Mouse (Mus musculus) forebrain, embryonic 14.5 days (tissue): ENCODE measurements at regions not wholly inside any gene's neighbourhood (a gene's known extent, or its start where the extent isn't known, plus 50 kb on each side); places are given as distances from the start of the nearest gene placed in this dataset.

ENCODE experiments used
- ATAC-seq: fragments of 200-750 bp; cut with Nextera tagmentation; 2 replicates; pipeline ENCODE4 v1.8.0; 2017; ENCODE audit warnings: mild to moderate bottlenecking, moderate library complexity
- DNase-seq: peaks from one replicate; pipeline ENCODE4 v3.0.0-alpha.2; 2015; ENCODE audit warnings: low spot score
- H3K27ac ChIP-seq: fragments of 300-500 bp; sonication (generic); 2 replicates; pipeline ENCODE4 v1.5.1; 2014; ENCODE audit warnings: low read depth, mild to moderate bottlenecking, control low read depth, low read length, moderate library complexity
- H3K27me3 ChIP-seq: fragments of 300-500 bp; sonication (generic); replicated peaks from 2 replicates; pipeline ENCODE4 v1.6.1; 2014; ENCODE audit warnings: low read length, control low read depth, mixed read lengths; ENCODE audit not compliant: control insufficient read depth, insufficient read depth
- H3K36me3 ChIP-seq: fragments of 300-500 bp; sonication (generic); 2 replicates; pipeline ENCODE4 v1.6.1; 2014; ENCODE audit warnings: low read length, control low read depth; ENCODE audit not compliant: control insufficient read depth, insufficient read depth
- H3K4me1 ChIP-seq: fragments of 300-500 bp; sonication (generic); 2 replicates; pipeline ENCODE4 v1.6.1; 2014; ENCODE audit warnings: antibody characterized with exemption, low read length, control low read depth; ENCODE audit not compliant: control insufficient read depth, insufficient read depth
- H3K4me2 ChIP-seq: fragments of 300-500 bp; sonication (generic); 2 replicates; pipeline ENCODE4 v1.6.1; 2014; ENCODE audit warnings: mild to moderate bottlenecking, control low read depth, low read length
- H3K4me3 ChIP-seq: fragments of 300-500 bp; sonication (generic); 2 replicates; pipeline ENCODE4 v1.5.1; 2014; ENCODE audit warnings: low read depth, low read length, control low read depth
- H3K9ac ChIP-seq: fragments of 300-500 bp; sonication (generic); 2 replicates; pipeline ENCODE4 v1.6.1; 2014; ENCODE audit warnings: mild to moderate bottlenecking, low read length, control low read depth, moderate library complexity
- H3K9me3 ChIP-seq: fragments of 300-500 bp; sonication (generic); replicated peaks from 2 replicates; pipeline ENCODE4 v1.6.1; 2016; ENCODE audit warnings: low read length, control low read depth, mixed read lengths; ENCODE audit not compliant: control insufficient read depth
- WGBS: fragments of 180-500 bp; shearing (Covaris S2); extraction: QIAGEN DNeasy Blood & Tissue Kit; methylation state at CpG from one replicate; pipeline ENCODE4 v1.1.7; 2014; 5-methylcytosine and 5-hydroxymethylcytosine counted together

DNA sequence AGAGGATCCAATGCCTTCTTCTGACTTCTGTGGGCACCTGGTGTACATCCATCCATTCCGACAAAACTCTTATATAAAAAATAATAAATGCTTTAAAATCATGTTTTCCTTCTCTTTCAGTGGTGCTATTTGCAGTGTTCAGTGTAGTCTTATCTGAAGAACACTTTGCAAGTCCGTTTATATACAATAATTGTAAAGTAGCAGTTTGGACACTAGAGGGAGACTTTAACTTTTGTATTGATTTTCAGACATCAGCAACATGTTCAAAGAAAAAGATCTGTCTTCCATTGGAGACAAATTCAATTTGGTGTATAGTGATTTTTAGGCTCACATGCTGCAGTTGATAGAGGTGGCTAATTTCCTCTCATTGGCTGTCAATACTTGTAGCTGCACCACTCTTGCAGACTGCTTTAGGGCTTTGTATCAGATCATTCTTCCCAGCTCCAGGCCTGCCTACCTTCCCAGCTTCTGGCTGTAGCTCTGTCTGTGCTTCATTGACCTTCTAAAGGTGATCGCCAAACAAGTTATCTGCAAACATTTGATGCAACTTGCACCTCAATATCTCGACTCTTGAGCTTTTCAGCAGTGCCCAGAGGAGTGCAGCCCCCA lies 74.8 kb upstream of the Sult1c1 start:
- Histone ChIP-seq H3K4me3 (no peak overlapping the region), H3K36me3 (no peaks in the 10 kb centered on the region), H3K9ac (no peak overlapping the region), H3K27ac (no peak overlapping the region), H3K4me1 (no peaks in the 10 kb centered on the region), H3K4me2 (no peak overlapping the region), H3K9me3 (no peaks in the 10 kb centered on the region), H3K27me3 (no peaks in the 10 kb centered on the region)
- WGBS, result 33% methylated on average over 4 of the region's 4 CpGs
- peak; percentile 79 for DNase-seq
- ATAC-seq, result 0 out of 2 replicates have a peak, but pooled peaks have one; percentile 42

- Histone ChIP-seq H3K9me3 (no peaks in the 10 kb centered on the region), H3K4me3 (no peak overlapping the region), H3K27ac (no peak overlapping the region), H3K9ac (no peak overlapping the region), H3K36me3 (no peaks in the 10 kb centered on the region), H3K4me2 (no peak overlapping the region), H3K4me1 (no peaks in the 10 kb centered on the region), H3K27me3 (no peaks in the 10 kb centered on the region)
- peak; percentile 61 for DNase-seq
- 32% methylated on average over 7 of the region's 7 CpGs for WGBS
- no peak for ATAC-seq
Observed at GRCm38 (mm10) chr17:54061280-54061679, 70.8 kb upstream of the Sult1c1 start.
